Mouse (Mus musculus): Measurements from ENCODE around the gene Bhmt.

Bhmt gene

DNA sequence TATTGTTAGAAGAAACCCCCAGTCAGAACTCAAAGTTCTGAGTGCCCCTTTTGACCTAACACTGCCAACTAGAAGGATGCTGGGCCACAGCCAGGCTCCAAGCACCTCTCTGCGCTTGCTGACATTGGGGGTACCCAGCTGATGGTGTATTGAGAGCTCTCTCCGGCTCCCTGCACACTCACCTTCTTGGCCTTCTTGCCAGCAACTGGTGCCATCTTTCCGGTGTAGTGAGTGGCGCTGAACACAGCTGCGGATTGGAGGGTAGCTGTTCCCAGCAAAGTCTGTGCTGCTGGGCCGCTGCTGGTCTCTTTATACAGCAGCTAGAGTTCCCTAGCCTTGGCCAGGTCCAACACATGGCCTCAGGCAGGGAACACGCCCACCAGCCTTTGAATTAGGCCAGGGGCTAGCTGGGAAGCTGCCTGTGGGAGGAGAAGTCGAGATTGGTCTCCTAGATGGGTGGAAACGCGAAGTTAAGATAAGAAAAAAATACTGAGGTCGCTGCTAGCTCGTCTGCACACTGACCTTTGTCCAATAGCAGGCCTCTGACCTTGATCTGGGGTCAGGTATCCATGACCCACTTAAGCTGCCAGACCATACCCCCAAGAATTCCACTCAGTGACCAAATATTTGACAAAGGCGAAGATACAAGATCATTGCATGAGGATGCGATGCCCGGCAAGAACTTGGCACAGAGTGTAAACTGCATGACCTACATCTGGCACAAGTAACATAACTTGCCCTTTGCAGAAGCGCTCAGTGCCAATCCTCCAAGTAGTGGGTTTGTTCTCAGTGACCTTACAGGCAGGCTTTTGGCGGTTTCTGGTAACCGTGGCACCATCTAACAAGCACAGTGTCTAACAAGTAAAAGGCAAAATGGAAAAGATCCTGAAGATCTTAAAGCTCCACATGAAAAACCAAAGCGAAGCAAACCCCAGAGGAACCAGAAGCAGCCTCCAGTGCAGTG, at the start of gene Bhmt:
Gene Bhmt (minus strand): TSS at position 680 of the 964 bp plus-strand sequence.
- no peak for ATAC-seq (ENCODE audit: insufficient number of reproducible peaks, low FRiP score, low TSS enrichment)

DNA sequence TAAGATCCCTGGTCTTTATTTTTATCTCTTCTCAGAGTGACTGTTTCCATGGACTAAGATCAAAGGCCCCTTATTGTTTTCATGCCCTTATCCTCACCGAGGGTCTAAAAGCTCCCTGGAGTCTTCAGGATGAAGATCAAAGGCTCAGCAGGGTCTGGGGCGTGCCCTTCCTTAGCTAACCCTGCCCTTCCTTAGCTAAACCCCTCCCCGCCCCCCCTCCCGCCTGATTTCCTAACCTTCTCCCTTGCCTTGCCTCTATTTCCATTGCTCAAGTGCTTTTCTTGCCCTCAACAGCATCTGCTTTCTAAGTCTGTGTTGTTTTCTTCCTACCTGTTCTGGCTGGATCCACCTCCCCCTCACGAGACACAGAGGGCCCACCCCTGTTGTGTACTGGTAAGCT, 49.6 kb upstream of the Bhmt start:
- no peak for ATAC-seq (ENCODE audit: insufficient number of reproducible peaks, low FRiP score, low TSS enrichment)

DNA sequence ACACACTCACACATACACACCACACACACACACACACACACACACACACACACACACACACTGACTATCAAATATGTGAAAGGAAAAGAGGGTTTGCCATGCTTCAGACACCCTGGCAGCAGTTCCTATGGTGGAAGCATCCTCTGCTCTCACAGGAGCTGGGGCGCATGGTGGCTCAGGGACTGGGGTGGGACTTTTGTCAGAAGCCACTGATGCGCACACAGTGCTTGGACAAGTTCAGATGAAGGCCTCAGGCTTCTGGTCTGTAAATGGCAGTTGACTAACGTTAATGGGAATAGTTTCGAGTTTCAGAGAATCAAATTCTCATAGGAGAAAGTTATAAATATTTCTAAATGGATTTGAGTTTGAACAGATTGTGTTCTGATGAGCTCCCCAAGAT, 47.5 kb upstream of the Bhmt start:
- ATAC-seq (ENCODE audit: insufficient number of reproducible peaks, low FRiP score, low TSS enrichment), result no peak

DNA sequence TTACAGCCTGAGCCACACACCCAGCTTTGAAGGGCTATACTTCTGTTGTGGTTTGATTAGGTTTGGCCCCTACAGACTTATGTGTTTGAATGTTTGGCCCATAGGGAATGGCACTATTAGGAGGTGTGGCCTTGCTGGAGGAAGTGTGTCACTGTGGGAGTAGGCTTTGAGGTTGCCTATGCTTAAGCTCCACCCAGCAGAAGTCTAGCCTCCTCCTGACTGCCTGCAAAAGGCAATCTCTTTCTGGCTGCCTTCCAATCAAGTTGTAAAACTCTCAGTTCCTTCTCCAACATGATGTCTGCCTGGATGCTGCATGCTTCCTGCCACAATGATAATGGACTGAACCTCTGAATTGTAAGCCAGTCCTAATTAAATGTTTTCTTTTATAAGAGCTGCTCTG, 45.6 kb upstream of the Bhmt start:
- ATAC-seq (ENCODE audit: insufficient number of reproducible peaks, low FRiP score, low TSS enrichment), result no peak

DNA sequence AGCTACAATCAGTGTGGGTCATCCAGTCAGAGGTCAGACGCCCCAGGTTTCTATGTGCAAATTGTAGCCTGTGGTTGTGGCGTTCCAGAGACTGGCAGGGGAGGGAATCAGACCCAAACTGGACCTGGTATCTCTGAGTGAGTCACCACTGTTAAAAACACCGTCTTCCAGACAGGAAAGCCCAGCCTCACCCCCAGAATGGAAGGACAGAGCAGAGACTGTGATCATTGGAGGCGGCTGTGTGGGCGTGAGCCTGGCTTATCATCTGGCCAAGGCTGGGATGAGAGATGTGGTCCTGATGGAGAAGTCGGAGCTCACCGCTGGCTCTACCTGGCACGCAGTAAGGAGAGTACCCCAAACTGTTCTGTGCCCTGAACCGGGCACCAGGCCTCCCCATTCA, 39.1 kb upstream of the Bhmt start:
- no peak for ATAC-seq (ENCODE audit: insufficient number of reproducible peaks, low FRiP score, low TSS enrichment)

DNA sequence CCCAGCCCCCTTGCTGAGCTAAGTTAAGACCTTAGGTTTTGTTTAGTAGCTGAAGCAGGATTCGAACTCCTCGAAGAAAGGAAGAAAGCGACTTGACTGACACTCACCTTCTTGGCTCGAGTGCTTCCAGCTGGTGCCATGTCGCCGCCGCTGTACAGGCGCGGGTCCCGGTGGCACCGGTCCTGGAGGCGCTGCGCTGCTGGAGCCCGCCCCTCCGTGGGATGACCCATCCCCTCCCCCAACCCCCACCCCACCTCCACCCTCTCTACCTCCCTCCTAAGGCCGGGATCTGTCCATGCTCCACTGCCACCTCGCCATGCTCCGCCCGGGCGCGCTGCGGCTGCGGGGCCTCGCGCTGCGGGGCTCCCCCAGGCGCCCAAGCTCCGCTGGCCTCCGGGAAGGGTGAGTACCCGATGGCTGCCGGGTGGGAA, 36.4 kb upstream of the Bhmt start, which contains the start of the genes Bhmt2 and Dmgdh:
Gene Bhmt2 (minus strand): TSS at position 172 of the 431 bp plus-strand sequence.
Gene Dmgdh (plus strand): TSS at position 303 of the 431 bp plus-strand sequence.
- no peak for ATAC-seq (ENCODE audit: insufficient number of reproducible peaks, low FRiP score, low TSS enrichment)

DNA sequence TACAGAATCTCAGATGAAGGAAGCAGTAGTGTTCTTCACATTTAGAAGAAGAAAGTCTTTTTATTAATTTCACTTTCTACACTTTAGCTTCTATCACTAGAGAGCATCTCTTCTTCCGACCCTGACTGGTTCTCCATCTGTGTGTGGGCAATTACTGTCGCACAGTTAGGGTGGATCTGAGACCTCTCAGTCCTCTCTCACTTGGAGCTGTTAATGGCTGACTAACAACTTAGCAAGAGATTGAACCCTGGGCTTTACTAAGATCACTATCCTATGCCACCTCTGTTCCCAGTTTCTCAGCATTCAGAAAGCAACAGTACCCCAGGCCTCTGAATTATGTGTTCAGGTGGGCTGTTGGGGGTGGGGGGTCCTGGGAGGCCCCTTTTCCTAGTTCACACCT, 35.5 kb upstream of the Bhmt start:
- ATAC-seq (ENCODE audit: insufficient number of reproducible peaks, low FRiP score, low TSS enrichment), result no peak

DNA sequence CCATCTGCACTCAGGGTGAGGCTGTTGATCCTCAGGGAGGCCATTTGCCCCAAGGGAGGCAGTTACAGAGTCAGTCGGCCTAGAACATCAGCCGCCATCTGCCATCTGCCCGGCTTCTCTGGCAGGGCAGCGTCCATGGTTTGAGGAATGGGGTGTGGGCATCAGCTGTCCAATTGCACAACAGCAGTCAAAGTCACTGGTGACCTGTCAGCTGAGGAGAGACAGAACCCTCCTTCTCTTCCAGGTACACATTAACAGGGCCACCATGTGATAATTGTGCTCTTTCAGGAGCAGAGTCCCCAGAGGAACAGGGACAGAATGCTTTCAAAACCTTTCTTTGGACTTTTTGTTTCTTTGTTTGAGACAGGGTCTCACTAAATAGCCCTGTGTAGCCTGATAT, 34.6 kb upstream of the Bhmt start:
- no peak for ATAC-seq (ENCODE audit: insufficient number of reproducible peaks, low FRiP score, low TSS enrichment)

DNA sequence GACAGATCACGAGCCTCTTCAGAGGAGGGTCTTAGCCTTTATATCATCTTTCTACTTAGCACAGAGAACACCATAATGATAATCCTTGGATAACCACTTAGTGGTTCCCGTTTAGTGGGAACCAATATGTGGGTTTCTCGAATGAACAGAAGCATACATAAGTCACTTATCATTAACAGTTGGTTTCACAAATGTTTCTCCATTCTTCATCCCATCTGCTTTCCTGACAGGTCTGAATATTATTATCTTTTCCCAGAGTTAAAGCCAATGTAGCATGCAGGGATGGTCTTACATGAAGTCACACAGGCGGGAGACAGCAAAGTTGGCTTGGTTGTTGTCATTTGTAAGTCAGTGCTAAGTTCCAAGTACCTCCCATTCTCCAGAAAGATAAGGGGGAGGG, 29.8 kb upstream of the Bhmt start:
- no peak for ATAC-seq (ENCODE audit: insufficient number of reproducible peaks, low FRiP score, low TSS enrichment)

DNA sequence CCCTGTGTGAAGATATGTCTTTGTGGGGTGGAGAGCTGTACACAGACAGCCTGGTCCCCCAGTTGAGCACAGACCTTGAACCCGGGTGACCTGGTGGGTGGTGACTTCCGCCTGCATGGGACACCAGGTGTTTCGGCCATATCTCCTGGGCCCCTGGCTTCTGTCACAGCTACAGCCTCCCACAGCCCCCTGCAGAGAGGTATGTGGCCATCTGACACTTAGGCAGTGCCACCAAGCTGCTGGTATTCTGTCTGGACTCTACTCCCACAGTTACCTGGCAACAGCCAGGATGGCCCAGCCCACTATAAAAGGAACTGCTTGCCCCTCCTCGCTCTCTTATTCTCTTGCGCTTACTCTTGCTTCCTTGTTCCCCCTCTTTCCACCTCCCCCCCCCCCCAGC, 20.2 kb upstream of the Bhmt start:
- ATAC-seq (ENCODE audit: insufficient number of reproducible peaks, low FRiP score, low TSS enrichment), result 0 out of 2 replicates have a peak, but pooled peaks have one; percentile 40

DNA sequence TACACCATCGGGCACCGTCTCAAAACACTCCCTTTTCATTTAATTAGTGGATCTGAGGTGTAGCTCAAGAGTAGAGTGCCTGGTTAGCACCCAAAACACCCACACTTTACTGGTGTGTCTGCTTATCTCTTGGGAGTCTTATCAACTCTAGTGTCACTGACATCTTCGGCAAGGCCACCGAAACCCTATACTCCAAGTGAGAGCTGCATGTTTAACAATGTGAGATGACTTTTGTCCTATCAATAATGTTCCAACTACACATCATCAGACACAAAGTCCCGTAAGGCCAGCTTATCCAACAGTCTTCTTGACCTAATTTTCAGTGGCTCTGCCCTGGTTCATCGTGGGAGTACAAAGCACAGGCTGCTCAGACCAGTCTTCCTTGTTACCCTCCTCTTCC, 15.6 kb upstream of the Bhmt start:
- no peak for ATAC-seq (ENCODE audit: insufficient number of reproducible peaks, low FRiP score, low TSS enrichment)

DNA sequence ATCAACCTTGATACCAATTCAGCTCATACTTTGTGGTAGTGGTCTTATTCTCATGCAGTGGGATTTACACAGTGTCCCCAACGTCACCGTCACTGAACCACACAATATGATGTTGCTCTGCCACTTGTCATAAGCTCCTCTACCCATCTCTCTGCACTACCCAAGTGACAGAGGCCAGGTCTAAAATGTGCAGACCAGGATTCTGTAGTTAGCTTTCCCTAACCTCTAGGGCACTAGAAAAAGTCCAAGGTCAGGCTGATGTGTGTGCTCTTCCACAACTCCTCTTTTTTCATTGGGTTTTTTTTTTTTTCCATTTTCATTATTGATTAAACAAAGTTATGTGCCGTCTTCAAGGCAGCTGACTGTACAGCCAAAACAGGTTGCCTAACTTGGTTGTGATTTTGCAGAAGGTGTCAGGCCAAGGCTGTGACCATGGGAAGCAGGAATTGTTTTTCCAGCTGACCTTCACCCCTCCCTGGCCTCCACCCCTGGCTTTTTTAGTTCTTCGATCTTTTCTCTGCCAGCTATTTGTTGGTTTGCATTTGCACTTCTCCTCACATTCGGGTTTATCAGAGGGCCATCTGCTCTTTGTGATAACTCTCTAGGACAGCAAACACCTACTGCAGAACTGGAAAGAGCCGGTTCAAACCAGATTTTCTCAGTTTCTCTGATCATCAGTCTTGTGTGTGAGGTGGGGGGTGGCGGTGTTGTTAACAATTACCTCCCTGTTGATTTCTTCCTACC, 10.8 kb upstream of the Bhmt start:
- no peak for ATAC-seq (ENCODE audit: insufficient number of reproducible peaks, low FRiP score, low TSS enrichment)

DNA sequence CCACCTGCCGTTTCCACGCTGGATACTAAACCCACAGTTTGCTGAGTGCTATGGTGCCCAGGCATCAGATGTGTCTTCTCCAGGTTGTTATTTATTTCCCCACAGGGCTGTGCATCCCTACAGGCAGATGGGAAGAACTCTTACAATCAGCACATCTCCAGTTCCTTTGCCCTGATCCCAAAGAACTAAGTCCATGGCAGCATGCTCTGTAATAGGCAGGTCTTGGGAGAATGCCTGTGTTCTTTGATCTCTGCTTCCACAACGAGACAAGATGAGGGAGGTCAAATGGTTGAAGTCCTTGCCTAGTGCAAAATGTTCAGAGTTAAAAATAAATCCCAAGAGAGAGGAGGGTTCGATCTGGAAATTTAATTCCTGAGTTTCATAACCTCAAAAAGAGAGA, 1.9 kb upstream of the Bhmt start:
- no peak for ATAC-seq (ENCODE audit: insufficient number of reproducible peaks, low FRiP score, low TSS enrichment)

DNA sequence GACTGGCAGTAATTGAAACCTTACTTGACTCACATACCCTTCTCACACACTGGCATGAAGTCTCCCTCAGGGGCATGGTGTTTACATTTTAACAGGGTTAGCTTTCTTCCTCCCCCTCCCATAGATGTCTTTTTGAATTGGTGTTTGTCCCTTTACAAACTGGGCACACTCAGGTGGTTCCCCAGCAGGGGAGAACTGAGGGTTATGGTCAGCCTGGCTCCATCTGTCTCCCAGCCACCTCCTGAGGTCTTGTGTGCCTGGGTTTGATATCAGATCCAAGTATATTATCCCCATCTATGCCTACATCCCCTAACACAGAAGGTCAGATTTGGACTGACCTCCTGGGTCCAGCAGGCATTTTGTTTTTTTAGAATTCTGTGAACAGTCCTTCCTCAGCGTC, 1.2 kb downstream of the Bhmt start:
- ATAC-seq (ENCODE audit: insufficient number of reproducible peaks, low FRiP score, low TSS enrichment), result 0 out of 2 replicates have a peak, but pooled peaks have one; percentile 38

DNA sequence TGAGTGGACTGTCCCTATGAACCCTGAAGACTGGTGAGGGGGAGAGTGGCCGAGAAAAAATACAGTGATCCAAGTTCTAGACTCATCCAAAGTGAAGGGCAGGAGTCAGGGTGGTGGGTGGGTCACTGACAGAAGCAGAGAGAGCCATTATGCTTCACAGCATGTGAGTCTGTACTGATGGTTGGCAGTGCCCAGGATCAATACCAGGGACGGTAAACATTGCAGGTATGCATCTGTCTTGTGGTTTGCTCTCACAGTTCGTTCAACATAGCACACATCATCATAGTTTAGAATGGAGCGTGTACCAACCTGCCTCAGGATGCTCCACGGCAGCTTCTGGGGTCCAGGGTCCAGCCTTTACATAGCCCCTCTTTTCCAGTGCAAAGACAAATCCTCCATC, 4.8 kb downstream of the Bhmt start:
- no peak for ATAC-seq (ENCODE audit: insufficient number of reproducible peaks, low FRiP score, low TSS enrichment)

DNA sequence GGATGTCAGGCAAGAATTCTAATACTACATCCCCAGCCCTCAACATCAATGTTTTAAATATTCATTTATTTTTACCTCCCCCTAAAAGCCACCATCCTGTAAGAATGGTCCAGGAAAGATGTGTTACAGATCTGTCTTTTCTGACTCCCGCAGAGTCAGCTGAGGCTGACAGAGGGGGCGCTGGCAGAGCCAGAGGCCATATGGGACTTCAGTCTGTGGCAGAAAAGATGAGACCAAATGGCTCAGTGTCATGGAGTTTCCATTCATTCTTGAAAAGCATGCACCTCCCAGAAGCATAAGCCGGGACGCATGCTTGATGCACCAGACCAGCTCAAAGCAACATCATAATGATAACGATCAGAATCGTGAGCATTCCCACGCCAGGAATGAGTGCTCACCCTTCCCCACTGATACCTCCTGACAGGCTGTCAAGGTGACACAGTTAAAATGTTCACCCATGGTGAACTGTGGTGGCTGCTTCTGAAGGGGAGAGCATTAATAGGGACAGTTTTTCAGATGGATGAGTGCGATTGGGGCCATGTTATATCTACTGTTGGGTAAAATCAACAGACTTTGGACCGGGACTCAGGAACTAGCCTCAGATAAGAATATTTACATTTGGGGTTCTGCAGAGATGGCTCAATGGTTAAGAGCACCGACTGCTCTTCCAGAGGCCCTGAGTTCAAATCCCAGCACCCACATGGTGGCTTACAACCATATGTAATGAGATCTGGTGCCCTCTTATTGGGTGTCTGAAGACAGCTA, 6.6 kb downstream of the Bhmt start:
- ATAC-seq (ENCODE audit: insufficient number of reproducible peaks, low FRiP score, low TSS enrichment), result peak; percentile 60; the same call in 1 of the 2 replicates

DNA sequence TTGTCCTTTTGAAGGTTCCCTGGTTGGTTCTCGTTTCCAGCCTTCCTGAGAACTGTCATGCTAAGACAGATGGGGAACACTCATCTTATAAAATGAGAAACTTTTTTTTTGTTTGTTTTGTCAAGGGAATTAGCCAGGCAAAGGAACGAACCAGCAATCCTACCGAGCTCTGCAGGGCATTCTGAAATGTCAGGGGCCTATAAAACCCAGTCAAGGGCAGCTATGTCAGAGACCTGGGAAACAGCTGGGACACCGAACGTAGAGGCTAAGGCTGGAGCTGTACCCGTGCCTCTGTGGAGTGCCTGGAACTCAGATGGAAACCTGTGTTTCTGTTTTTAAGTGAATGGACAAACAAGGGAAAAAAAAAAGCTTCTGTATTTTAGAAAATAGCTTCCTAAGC, 8.9 kb downstream of the Bhmt start:
- ATAC-seq (ENCODE audit: insufficient number of reproducible peaks, low FRiP score, low TSS enrichment), result no peak

DNA sequence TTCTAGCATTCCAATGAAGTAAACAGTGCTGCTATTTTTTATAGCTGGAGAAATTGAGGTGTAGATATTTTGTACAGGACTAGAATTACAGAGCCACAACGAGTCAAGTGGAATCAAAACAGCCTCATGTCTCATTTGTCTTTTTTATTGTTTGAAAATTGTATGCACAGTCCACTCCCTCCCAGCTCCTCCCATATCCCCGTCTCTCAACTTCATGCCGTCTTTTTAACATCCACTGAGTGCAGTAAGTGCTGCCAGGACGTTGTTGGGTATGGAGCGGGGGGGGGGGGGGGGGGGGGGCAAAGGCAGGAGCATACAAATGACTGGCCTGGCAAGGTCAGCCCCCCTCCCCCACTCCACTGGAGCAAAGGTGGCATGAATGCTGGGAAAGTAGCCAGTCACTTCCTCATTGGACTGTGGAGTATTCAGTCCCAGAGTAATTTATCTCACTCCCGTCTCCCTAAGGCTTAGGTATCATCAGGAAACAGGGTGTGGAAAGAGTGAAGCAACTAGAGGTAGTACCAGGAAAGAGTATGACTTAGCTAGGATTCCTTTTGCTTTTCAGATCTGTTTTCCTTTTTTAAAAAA, 23.3 kb downstream of the Bhmt start:
- no peak for ATAC-seq (ENCODE audit: insufficient number of reproducible peaks, low FRiP score, low TSS enrichment)

DNA sequence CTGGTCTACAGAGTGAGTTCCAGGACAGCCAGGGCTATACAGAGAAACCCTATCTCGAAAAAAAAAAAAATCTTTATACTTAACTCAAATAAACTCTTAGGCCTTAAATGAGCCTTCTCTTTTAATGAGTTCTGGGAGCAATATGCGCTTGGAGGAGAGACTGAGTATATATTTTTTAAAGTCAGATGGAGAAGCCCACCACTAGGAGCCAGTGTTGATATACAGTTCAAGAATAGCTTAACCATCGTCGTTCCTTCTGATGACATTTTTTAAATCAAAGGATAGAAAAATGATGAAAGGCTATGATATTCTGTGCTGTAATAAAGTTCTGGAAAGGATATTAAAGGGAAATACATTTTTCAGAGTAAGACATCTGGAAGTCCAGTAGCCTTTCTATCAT, 24.0 kb downstream of the Bhmt start:
- no peak for ATAC-seq (ENCODE audit: insufficient number of reproducible peaks, low FRiP score, low TSS enrichment)

All from cerebellum, adult (tissue).